Mouse (Mus musculus): Measurements from ENCODE around the gene Gnptg.

Gnptg gene

GRCm38 (mm10) chr17:25239695-25240636 lies at the start of gene Gnptg, which contains the start of gene Tsr3:
Gene Gnptg, minus strand, starts transcription at chr17:25240124.
Gene Tsr3, plus strand, starts transcription at chr17:25240170.
- DNase-seq (ENCODE audit: low spot score in 2 of 2), result peak; percentile 58 to 66

GRCm38 (mm10) chr17:25288842-25289241 lies 48.9 kb upstream of the Gnptg start:
- DNase-seq (ENCODE audit: low spot score in 2 of 2), result peak in 1 of 2 experiments; percentile 32

- DNase-seq (ENCODE audit: low spot score in 2 of 2), result peak in 1 of 2 experiments; percentile 40
Observed at GRCm38 (mm10) chr17:25285033-25285432, 45.1 kb upstream of the Gnptg start.

- DNase-seq (ENCODE audit: low spot score in 2 of 2), result no peak
Observed at GRCm38 (mm10) chr17:25282133-25282532, 42.2 kb upstream of the Gnptg start.

GRCm38 (mm10) chr17:25275833-25276232 lies 35.9 kb upstream of the Gnptg start:
- no peak for DNase-seq (ENCODE audit: low spot score in 2 of 2)

GRCm38 (mm10) chr17:25274571-25275346 lies 34.8 kb upstream of the Gnptg start, which contains the start of gene Ube2i:
Gene Ube2i, minus strand, starts transcription at chr17:25274622.
- no peak for DNase-seq (ENCODE audit: low spot score in 2 of 2)

- peak; percentile 97 to 98 for DNase-seq (ENCODE audit: low spot score in 2 of 2)
Observed at GRCm38 (mm10) chr17:25273706-25274501, 34.0 kb upstream of the Gnptg start.

- DNase-seq (ENCODE audit: low spot score in 2 of 2), result peak; percentile 90 to 94
Observed at GRCm38 (mm10) chr17:25272951-25273705, 33.2 kb upstream of the Gnptg start.

GRCm38 (mm10) chr17:25272326-25272725 lies 32.4 kb upstream of the Gnptg start:
- DNase-seq (ENCODE audit: low spot score in 2 of 2), result no peak

- DNase-seq (ENCODE audit: low spot score in 2 of 2), result no peak
Observed at GRCm38 (mm10) chr17:25270795-25271335, 30.9 kb upstream of the Gnptg start.

GRCm38 (mm10) chr17:25264453-25264852 lies 24.5 kb upstream of the Gnptg start:
- no peak for DNase-seq (ENCODE audit: low spot score in 2 of 2)

- DNase-seq (ENCODE audit: low spot score in 2 of 2), result no peak
Observed at GRCm38 (mm10) chr17:25257804-25258261, 17.9 kb upstream of the Gnptg start.

GRCm38 (mm10) chr17:25256140-25256754 lies 16.3 kb upstream of the Gnptg start, which contains the start of gene Baiap3:
Gene Baiap3, minus strand, starts transcription at chr17:25256364.
- no peak for DNase-seq (ENCODE audit: low spot score in 2 of 2)

GRCm38 (mm10) chr17:25255110-25255509 lies 15.2 kb upstream of the Gnptg start:
- no peak for DNase-seq (ENCODE audit: low spot score in 2 of 2)

GRCm38 (mm10) chr17:25253760-25254159 lies 13.8 kb upstream of the Gnptg start:
- DNase-seq (ENCODE audit: low spot score in 2 of 2), result no peak

GRCm38 (mm10) chr17:25252643-25253042 lies 12.7 kb upstream of the Gnptg start:
- no peak for DNase-seq (ENCODE audit: low spot score in 2 of 2)

GRCm38 (mm10) chr17:25250181-25250835 lies 10.4 kb upstream of the Gnptg start:
- DNase-seq (ENCODE audit: low spot score in 2 of 2), result no peak

- DNase-seq (ENCODE audit: low spot score in 2 of 2), result no peak
Observed at GRCm38 (mm10) chr17:25248033-25248750, 8.3 kb upstream of the Gnptg start.

- DNase-seq (ENCODE audit: low spot score in 2 of 2), result no peak
Observed at GRCm38 (mm10) chr17:25244239-25244638, 4.3 kb upstream of the Gnptg start.

Measured in frontal cortex, postnatal 25 days (tissue).